Mouse (Mus musculus) frontal cortex, postnatal 14 days (tissue): ENCODE measurements around the gene Efemp2.

Source experiments
- DNase-seq, 2 experiments: peaks; one replicate each; pipeline ENCODE4 v3.0.0; 2022; ENCODE audit warnings: low spot score in 2 of 2

Gene Efemp2

DNA sequence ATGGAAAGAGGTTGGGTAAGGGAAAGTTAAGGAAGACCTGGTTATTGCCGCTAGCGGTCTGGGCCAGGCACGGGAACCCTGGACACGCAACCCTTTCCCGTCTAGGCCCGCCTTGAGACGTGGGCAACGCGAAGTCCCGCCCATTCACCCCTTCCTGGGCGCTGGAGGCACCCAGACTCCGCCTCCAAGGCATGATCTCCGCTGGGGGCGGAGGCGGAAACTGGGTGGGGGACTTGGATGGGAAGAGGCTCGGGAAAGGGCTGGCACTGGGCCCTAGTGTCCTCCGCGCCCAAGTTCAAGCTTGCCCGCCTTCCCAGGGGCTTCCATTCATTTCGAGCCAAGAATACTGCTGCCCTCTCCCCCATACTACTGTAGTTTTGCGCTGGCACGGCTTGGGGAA, at the start of gene Efemp2:
TSS of gene Efemp2 (plus strand) at position 235 of the 400 bp plus-strand sequence.
- peak in 1 of 2 experiments; percentile 57 for DNase-seq

- DNase-seq: peak in 1 of 2 experiments; percentile 59
Measured at GRCm38 (mm10) chr19:5424092-5424781, 49.5 kb upstream of the Efemp2 start.

DNA sequence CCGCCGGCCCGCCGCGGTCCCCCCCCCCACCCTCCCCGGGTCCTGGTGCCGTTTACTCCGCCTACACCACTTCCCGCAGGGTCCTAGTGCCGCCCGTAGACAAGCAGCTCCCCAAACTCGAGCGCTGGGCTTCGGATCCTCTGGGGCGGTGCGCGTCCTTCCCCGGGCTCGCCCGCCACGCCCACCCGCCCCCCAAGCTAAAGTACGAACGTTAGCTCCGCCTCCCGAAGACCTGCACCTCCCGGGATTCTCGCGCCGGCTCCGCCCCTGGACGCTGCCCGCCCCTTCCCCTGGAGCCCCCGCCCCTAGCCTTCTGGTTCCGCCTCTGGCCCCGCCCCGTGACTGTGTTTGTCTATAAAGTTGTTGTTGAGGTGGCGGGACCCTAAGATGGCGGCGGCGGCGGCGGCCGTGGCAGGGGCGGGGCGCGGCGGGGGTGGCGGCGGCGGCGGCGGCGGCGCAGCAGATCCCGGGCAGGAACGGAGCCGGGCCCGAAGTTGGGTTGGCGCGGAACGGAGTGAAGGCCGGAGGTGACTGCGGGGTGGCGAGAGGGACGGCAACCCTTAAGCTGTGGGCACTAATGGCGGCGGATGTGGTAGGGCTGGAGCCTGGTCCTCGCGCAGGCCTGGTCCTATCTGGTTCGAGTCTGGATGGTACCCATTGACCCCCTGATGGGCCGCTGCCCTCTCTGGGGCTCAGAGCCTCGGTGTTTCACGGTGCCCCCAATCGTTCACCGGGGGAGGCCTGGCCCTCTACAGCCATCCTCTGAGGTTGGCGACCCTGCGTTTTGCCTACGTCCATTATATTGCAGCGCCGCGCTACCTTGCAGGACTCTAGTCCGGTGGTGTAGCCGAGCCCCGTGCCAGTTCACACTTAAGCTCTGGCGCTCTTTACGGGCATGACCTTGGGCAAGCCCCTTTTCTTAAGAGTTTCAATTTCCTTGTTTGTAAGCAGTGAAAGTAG, 48.7 kb upstream of the Efemp2 start, which contains the start of the genes Drap1 and AI837181:
TSS of gene Drap1 (minus strand) at position 198 of the 960 bp plus-strand sequence.
TSS of gene AI837181 (plus strand) at position 363 of the 960 bp plus-strand sequence.
- DNase-seq: peak; percentile 81 to 87

GRCm38 (mm10) chr19:5425906-5426565, 47.7 kb upstream of the Efemp2 start:
- no peak for DNase-seq

DNA sequence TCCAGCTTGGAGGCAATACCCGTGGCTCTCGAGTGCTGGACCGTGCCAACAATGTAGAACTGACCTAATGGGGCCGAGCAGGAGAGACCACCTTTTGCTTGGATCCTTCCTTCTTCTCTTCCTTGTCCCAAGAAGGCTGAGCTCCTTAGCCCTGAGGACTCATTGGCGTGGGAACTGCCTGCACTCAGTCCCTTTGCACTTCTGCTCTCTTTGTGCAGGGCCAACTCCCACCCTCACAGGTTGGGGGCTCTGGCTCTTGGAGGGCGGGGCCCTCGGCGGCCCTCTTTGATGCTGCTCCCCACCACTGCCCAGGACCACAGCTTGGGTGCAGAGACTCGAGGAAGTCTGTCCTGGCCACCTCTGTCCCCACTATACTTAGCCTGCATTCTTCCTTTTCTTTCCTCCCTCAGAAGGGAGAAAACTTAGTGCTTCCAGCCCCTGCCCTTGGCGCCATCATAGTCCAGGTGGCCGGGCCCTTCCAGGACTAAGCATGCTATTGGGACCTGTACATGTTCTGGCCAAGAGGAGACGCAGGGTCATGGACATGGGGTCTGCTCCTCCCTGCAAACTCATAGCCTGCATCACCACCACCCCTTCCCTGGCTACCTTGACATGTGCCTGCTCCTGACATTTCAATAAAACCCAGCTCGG, 47.0 kb upstream of the Efemp2 start:
- no peak for DNase-seq

DNA sequence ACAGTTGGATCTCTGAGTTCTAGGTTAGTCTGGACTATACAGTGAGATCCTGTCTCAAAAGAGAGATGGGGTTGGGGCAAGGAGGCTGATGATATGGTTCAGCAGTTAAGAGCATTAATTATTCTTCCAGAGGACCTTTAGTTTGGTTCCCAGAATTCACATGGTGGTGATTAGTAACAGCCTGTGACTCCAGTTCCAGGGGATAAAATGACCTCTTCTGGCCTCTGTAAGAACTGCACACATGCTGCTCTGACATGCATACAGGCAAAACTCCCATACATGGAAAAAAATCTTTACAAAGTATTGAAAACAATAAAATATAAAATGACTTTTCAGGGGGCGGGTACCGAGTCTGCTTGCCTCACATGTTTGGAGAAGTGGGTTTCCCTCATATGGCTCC, 45.7 kb upstream of the Efemp2 start:
- DNase-seq: no peak

- no peak for DNase-seq
Measured at GRCm38 (mm10) chr19:5429219-5429618, 44.5 kb upstream of the Efemp2 start.

DNA sequence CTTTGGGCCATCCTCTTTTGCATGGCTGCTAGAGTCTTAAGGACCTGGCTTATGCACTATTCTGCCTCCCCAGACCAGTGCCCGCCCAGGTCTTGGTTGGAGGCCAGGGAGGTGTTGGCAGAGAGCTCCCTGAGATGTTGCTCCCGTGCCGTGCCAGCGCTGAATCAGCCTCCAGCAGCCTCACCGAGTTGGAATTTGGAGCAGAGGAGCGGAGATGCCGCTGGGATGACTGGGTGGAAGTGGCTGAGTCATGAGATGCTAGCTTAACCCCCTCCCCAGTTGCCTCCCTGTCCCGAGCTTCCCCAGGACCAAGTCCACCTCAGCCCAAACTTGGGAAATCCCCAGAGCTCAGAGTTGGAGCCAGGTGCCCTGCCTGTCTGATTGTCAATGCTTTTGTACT, 43.9 kb upstream of the Efemp2 start:
- DNase-seq: no peak

GRCm38 (mm10) chr19:5430408-5430807, 43.3 kb upstream of the Efemp2 start:
- DNase-seq: no peak

DNA sequence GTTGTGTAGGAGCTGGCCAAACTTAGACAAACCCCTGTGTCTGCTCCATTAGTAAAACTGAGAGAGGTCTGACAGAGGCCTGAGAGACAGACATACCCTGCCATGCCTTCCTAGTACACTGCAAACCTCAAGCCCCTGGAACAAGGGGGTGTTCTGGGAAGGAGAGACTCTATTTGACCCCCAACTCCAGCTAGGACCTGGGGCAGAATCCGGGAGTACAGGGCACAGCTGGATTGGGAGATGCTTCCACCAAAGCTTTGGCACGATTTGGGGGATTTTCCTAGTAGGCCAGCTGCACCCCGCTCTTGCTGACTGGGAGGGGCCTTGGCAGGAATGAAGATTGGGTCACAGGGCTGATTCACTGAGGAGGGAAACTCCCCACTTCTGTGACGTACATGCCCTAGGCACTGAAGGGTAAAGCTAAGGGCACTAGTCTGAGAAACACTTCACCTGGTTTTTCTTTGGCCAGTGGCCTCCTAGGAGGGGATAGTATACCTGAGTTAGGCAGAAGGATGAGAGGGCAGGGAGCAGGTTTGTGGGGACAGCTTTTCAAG, 41.8 kb upstream of the Efemp2 start:
- no peak for DNase-seq

DNA sequence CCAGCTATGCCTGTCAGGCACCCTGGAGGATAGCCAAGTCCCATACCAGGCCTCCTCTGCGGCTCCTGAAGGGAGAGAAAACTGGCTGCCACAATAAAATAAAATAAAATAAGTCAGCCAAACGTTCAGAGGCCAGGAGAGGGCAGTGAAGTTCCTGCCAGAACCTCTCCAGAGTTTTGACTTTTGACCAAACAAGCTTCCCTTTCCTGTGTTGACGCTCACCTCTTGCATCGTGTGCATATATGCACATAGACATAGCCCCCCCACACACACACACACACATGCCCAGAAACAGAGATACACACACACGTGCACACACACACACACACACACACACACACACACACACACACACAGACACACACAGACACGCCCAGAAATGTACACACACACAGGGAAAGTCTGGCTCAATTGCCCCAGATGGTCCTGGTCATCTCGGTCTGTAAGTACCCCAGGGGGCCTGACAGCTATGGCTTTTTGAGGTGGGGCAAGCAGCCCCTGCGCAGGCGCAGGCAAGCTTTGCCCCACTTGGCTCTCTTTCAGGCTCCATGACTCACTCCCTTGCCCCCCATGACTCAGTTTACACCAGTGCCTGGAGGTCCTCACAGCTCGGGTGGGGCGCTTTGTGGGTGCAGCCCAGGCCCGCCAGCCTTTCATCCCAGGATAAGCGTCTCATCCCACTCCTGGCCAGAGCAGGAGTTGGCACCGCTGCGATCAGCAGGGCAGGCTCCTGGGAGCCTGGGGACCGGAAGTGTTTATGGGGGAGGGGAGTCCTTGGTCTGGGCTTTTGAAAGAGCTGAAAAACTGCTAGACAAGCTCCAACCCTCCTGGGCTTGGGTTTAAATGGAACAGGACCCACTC, 40.5 kb upstream of the Efemp2 start:
- no peak for DNase-seq

- DNase-seq: no peak
Measured at GRCm38 (mm10) chr19:5433951-5434350, 39.8 kb upstream of the Efemp2 start.

DNA sequence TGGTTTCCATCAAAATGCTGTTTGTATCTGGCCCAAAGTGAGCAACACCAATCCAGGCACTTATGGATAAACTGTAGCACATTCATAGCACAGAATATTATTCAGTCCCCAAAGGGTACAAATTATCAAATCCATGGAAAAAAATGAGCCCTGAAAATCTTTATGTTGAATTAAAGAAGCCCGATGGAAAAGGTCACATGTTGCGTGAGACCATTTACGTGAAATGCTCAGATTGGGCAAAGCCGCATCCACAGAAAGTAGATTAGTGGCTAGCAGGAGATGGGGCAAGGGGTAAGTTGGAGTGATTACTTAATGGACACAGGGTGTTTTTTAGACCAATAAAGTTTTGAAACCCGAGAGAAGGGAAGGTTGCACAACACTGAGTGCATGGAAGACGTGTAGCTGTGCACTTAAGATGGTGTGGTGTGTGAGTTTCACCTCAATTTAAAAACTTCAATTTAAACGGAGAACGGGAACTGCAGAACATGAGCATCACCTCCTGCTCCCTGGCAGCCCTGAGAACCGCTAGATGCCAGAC, 29.3 kb upstream of the Efemp2 start:
- no peak for DNase-seq

- DNase-seq: no peak
Measured at GRCm38 (mm10) chr19:5444954-5445353, 28.8 kb upstream of the Efemp2 start.

DNA sequence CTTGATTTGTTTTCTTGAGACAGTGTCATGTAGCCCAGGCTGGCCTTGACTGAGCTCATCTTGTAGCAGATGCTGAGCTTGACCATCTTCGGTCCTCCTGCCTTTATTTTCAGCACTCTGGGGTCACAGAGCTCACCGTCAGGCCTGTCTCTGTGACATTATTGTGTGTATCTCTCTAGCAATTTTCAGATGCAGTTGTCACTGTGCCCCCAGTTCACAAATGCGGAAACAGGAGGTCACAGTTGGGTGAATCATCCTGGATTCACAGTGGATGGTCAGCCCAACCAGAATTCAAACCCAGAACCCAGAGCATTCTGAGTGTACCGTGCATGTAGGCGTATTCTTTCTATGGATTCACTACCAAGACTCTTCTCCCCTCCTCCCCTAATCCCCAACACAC, 28.0 kb upstream of the Efemp2 start:
- no peak for DNase-seq

GRCm38 (mm10) chr19:5447515-5448353, 26.0 kb upstream of the Efemp2 start, which contains the start of gene Fosl1:
Fosl1 (plus strand) TSS chr19:5447547.
- no peak for DNase-seq

DNA sequence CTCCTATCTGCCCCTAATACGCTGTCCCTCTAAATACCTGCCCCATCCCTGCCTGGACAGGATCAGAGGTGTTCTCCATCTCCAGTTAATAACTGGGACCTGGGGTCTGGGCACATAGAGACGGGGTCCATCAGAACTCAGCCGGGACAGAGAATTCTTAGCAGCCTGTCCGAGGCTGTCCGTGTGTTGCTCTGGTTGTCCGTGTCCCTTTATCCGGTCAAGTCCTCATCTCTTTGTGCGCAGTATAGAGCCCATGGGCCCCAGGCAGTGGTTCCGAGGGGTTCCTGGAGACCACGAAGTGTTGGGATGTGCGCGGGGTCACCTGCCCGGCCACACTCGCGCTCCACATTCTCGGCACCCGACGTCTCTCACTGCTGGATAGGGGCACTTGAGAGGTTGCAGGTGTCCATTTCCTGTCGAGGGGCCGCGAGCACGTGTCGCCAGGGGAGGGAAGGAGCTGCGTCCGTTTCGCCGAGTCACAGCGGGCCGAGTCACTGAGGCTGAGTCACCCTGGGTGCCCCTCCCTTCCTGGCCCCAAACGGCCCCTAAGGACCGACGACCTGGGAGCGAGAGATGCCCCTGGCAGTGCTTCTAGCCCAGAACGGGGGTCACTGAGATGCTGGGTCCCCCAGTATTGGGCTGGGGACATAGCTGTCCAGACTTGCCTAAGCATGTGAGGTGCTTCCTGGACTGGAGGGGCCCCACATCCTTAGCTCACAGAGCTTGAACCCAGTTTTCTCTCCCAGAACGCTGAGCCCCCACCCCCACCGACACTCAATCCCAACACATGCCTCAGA, 25.2 kb upstream of the Efemp2 start:
- no peak for DNase-seq

- no peak for DNase-seq
Measured at GRCm38 (mm10) chr19:5449673-5450072, 24.1 kb upstream of the Efemp2 start.
